Mouse (Mus musculus) olfactory bulb, adult 2 months (tissue): Measurements from ENCODE around the gene Frmpd4.

Experiments
- CTCF ChIP-seq: fragments of 200-500 bp; IDR thresholded peaks from 2 replicates; pipeline ENCODE4 v1.5.1; 2012; ENCODE audit warnings: low read depth, mild to moderate bottlenecking, low read length, moderate library complexity; ENCODE audit not compliant: insufficient read depth
- POLR2A ChIP-seq: fragments of 200-500 bp; IDR thresholded peaks from 2 replicates; pipeline ENCODE4 v1.6.1; 2012; ENCODE audit warnings: mild to moderate bottlenecking, low read depth, low read length, moderate library complexity; ENCODE audit not compliant: insufficient read depth

GRCm38 (mm10) chrX:168350431-168350830 lies 226.6 kb downstream of the Frmpd4 start:
- TF ChIP-seq POLR2A: no peak
- TF ChIP-seq CTCF: no peak
